Mouse (Mus musculus) forebrain, embryonic 10.5 days (tissue): Measurements from ENCODE around the gene Faim2. TPM values are rescaled to one million over a fixed set of nuclear protein-coding genes. Genes with fewer than 3 reads are reported as not detected.
A peak's percentile ranks its signal among the peaks of the same experiment; 100 is the strongest.

Experiments
- DNase-seq: peaks from one replicate; pipeline ENCODE4 v3.0.0-alpha.2; 2017; ENCODE audit warnings: low spot score; ENCODE audit errors: extremely low spot score
- H3K27ac ChIP-seq: fragments of 300-500 bp; sonication (generic); 2 replicates; pipeline ENCODE4 v1.5.1; 2016; ENCODE audit warnings: mild to moderate bottlenecking
- H3K27me3 ChIP-seq: fragments of 300-500 bp; sonication (generic); 2 replicates; pipeline ENCODE4 v1.6.1; 2016; ENCODE audit warnings: mild to moderate bottlenecking; ENCODE audit not compliant: poor library complexity, severe bottlenecking
- H3K36me3 ChIP-seq: fragments of 300-500 bp; sonication (generic); replicated peaks from 2 replicates; pipeline ENCODE4 v1.6.1; 2016; ENCODE audit warnings: mild to moderate bottlenecking, moderate library complexity
- H3K4me1 ChIP-seq: fragments of 300-500 bp; sonication (generic); 2 replicates; pipeline ENCODE4 v1.6.1; 2016
- H3K4me3 ChIP-seq: fragments of 300-500 bp; sonication (generic); 2 replicates; pipeline ENCODE4 v1.5.1; 2016; ENCODE audit warnings: mild to moderate bottlenecking, moderate library complexity
- H3K9me3 ChIP-seq: fragments of 300-500 bp; sonication (generic); 2 replicates; pipeline ENCODE4 v1.6.1; 2016; ENCODE audit warnings: mild to moderate bottlenecking, moderate library complexity
- WGBS: fragments of 180-500 bp; shearing (Covaris S2); methylation state at CpG from one replicate; pipeline ENCODE4 v1.1.7; 2016; 5-methylcytosine and 5-hydroxymethylcytosine counted together
- polyA plus RNA-seq: library from polyadenylated mRNA; unstranded; fragments of >200 nt; fragmentation: Nextera tagmentation; extraction: Ambion mirVana; gene quantifications from 2 replicates; pipeline ENCODE4 v1.2.1, GENCODE M21; 2016

Faim2 gene
- polyA plus RNA-seq, result 0.32 and 0.44 TPM in 2 replicates

DNA sequence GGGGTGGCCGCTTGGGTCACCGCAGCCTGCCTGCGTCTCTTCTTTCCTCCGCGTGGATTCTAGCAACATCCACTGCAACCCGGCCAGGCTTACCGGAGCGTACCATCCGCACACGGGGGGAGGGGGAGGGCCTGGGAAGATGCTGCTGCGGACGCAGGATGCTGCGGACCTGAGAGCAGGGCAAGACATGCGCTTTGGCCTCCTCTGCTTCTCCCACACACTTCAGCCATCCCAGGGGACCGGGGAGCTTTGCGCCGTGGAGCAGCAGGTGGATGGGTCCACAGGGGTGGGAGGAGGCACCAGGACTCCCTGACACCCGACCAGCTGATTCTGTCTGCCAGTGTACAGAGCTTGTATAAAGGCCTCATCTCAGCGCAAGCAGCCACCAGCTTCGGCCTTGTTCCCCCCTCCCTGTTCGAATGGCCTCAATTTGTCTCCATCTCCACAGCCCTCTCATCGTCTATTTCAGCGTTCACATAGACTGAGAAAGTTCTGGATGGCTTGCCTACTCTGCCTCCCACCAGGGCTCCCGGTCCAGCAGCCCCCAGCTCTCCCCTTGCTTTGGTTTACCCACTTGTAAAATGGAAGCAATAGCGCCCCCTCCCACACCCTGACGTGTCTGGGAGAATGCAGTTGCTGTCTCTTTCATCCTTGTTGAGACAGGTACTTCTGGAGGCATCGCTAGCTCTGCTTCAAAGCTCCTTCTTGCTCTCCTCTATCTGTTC, at the start of gene Faim2:
TSS of gene Faim2 (minus strand) at position 537 of the 725 bp plus-strand sequence.
- peak; percentile 38 for DNase-seq
- Histone ChIP-seq H3K4me3 (peak within 1 kb of the TSS; percentile 44), H3K27me3 (peaks cover 60% of the 10 kb centered on the region), H3K36me3 (no peaks in the 10 kb centered on the region), H3K27ac (peak within 1 kb of the TSS; percentile 68; the same call in 1 of the 2 replicates), H3K4me1 (peaks cover 19% of the 10 kb centered on the region), H3K9me3 (no peaks in the 10 kb centered on the region)
- 17% methylated on average over 26 of the region's 27 CpGs for WGBS

- no peak for DNase-seq
- H3K4me3 ChIP-seq, result no peak overlapping the region
- H3K4me1 ChIP-seq, result peaks cover 8% of the 10 kb centered on the region
- peaks cover 14% of the 10 kb centered on the region; the same call in 1 of the 2 replicates for H3K27me3 ChIP-seq
- no peaks in the 10 kb centered on the region for H3K9me3 ChIP-seq
- 89% methylated on average over 10 of the region's 10 CpGs for WGBS
- no peaks in the 10 kb centered on the region for H3K36me3 ChIP-seq
- H3K27ac ChIP-seq, result no peak overlapping the region
Observed at GRCm38 (mm10) chr15:99569123-99569522, 41.2 kb upstream of the Faim2 start.

GRCm38 (mm10) chr15:99568682-99569081, 40.7 kb upstream of the Faim2 start:
- Histone ChIP-seq H3K27me3 (peaks cover 18% of the 10 kb centered on the region; the same call in 1 of the 2 replicates), H3K9me3 (no peaks in the 10 kb centered on the region), H3K4me3 (no peak overlapping the region), H3K36me3 (no peaks in the 10 kb centered on the region), H3K4me1 (peaks cover 12% of the 10 kb centered on the region), H3K27ac (no peak overlapping the region)
- DNase-seq, result no peak
- WGBS, result 76% methylated on average over 6 of the region's 6 CpGs

DNA sequence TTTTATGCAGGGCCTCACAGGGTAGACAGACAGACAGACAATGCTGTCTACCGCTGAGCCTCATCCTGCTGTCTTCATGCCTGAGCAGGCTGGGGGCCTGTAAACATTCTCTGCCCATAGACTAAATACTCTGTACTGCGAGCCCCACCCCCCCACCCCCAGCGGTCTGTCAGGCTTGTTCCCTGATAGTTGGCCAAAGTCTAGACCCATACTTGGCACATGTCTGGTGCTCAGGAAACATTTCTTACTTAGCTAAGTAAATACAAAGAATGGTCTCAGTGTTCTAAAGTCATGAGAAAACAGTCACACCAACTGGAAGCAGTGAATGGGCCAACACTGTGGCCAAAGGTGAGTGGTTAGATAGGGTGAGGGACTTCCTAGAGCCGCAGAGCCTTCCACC, 39.4 kb upstream of the Faim2 start:
- Histone ChIP-seq H3K4me1 (peaks cover 12% of the 10 kb centered on the region), H3K9me3 (no peaks in the 10 kb centered on the region), H3K36me3 (no peaks in the 10 kb centered on the region), H3K27ac (no peak overlapping the region), H3K4me3 (no peak overlapping the region), H3K27me3 (peaks cover 31% of the 10 kb centered on the region; the same call in 1 of the 2 replicates)
- 89% methylated on average over 4 of the region's 4 CpGs for WGBS
- DNase-seq, result no peak

- Histone ChIP-seq H3K4me1 (peaks cover 34% of the 10 kb centered on the region), H3K36me3 (no peaks in the 10 kb centered on the region), H3K27ac (no peak overlapping the region), H3K27me3 (peaks cover 42% of the 10 kb centered on the region), H3K9me3 (no peaks in the 10 kb centered on the region), H3K4me3 (no peak overlapping the region)
- 68% methylated on average over 10 of the region's 10 CpGs for WGBS
- DNase-seq, result no peak
Observed at GRCm38 (mm10) chr15:99560246-99560645, 32.3 kb upstream of the Faim2 start.

- Histone ChIP-seq H3K27ac (no peak overlapping the region), H3K4me3 (no peak overlapping the region)
- 86% methylated on average over 1 of the region's 1 CpGs for WGBS
Observed at GRCm38 (mm10) chr15:99558947-99559346, 31.0 kb upstream of the Faim2 start.

DNA sequence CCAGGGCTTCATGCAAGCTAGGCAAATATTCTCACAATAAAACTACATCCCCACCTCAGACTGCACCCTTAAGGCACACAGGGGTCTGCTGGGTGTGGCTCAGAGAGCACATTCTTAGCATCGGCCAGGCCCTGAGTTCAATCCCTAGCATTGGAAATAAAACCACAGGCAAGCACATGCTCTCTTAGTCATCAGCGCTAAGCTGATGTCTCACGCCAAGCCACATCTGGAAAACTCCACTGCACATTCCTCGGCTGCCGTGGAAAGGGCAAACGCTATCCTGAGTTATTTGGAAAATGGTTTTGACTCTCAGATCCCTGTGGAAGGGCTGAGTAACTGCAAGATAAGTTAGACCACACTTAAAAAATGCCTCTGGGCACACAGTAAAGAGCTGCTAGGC, 25.8 kb upstream of the Faim2 start:
- Histone ChIP-seq H3K27ac (no peak overlapping the region), H3K4me1 (peaks cover 21% of the 10 kb centered on the region; the same call in 1 of the 2 replicates), H3K27me3 (no peaks in the 10 kb centered on the region; the same call in 1 of the 2 replicates), H3K9me3 (no peaks in the 10 kb centered on the region), H3K4me3 (no peak overlapping the region), H3K36me3 (no peaks in the 10 kb centered on the region)
- no peak for DNase-seq
- 84% methylated on average over 6 of the region's 6 CpGs for WGBS

More at GRCm38 (mm10) chr15:99558947-99559346, 31.0 kb upstream of the Faim2 start:
- H3K9me3 ChIP-seq, result no peaks in the 10 kb centered on the region
- no peak for DNase-seq
- no peaks in the 10 kb centered on the region for H3K36me3 ChIP-seq
- H3K27me3 ChIP-seq, result peaks cover 32% of the 10 kb centered on the region
- peaks cover 30% of the 10 kb centered on the region for H3K4me1 ChIP-seq

GRCm38 (mm10) chr15:99549901-99550300, 21.9 kb upstream of the Faim2 start:
- Histone ChIP-seq H3K36me3 (no peaks in the 10 kb centered on the region), H3K4me3 (no peak overlapping the region), H3K4me1 (peaks cover 21% of the 10 kb centered on the region), H3K9me3 (no peaks in the 10 kb centered on the region), H3K27ac (no peak overlapping the region), H3K27me3 (peaks cover 7% of the 10 kb centered on the region; the same call in 1 of the 2 replicates)
- 53% methylated on average over 2 of the region's 2 CpGs for WGBS
- no peak for DNase-seq

GRCm38 (mm10) chr15:99547732-99548131, 19.8 kb upstream of the Faim2 start:
- H3K9me3 ChIP-seq, result no peaks in the 10 kb centered on the region
- H3K4me3 ChIP-seq, result no peak overlapping the region
- peaks cover 17% of the 10 kb centered on the region for H3K4me1 ChIP-seq
- H3K36me3 ChIP-seq, result no peaks in the 10 kb centered on the region
- peaks cover 21% of the 10 kb centered on the region; the same call in 1 of the 2 replicates for H3K27me3 ChIP-seq
- DNase-seq, result no peak
- 87% methylated on average over 6 of the region's 6 CpGs for WGBS
- H3K27ac ChIP-seq, result no peak overlapping the region

DNA sequence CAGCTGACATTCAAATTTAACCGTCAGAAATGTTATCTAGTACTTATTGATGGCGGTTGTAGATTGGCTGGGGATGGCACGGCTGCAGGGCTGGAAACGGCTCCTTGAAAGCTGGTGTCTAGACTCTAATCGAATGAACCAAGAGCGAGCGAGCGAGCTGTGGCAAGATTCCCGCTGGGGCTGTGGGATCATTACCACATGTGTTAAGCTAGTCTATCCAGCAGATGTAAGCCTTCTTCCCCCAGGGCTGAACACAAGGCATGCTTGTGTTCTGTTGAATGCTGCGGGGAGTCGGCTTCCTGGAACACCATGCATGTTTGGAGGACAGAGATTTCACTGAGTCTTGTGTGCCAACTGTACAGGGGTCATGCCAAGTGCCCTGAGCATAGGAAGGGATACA, 18.6 kb upstream of the Faim2 start:
- WGBS, result 74% methylated on average over 11 of the region's 11 CpGs
- Histone ChIP-seq H3K36me3 (no peaks in the 10 kb centered on the region), H3K27ac (no peak overlapping the region), H3K27me3 (peaks cover 21% of the 10 kb centered on the region; the same call in 1 of the 2 replicates), H3K9me3 (no peaks in the 10 kb centered on the region), H3K4me1 (peaks cover 17% of the 10 kb centered on the region), H3K4me3 (no peak overlapping the region)
- peak; percentile 31 for DNase-seq

GRCm38 (mm10) chr15:99544047-99544446, 16.1 kb upstream of the Faim2 start:
- H3K4me1 ChIP-seq, result peaks cover 9% of the 10 kb centered on the region; the same call in 1 of the 2 replicates
- H3K4me3 ChIP-seq, result no peak overlapping the region
- no peaks in the 10 kb centered on the region for H3K9me3 ChIP-seq
- H3K27ac ChIP-seq, result no peak overlapping the region
- 85% methylated on average over 7 of the region's 7 CpGs for WGBS
- H3K27me3 ChIP-seq, result peaks cover 21% of the 10 kb centered on the region; the same call in 1 of the 2 replicates
- no peaks in the 10 kb centered on the region for H3K36me3 ChIP-seq
- no peak for DNase-seq

DNA sequence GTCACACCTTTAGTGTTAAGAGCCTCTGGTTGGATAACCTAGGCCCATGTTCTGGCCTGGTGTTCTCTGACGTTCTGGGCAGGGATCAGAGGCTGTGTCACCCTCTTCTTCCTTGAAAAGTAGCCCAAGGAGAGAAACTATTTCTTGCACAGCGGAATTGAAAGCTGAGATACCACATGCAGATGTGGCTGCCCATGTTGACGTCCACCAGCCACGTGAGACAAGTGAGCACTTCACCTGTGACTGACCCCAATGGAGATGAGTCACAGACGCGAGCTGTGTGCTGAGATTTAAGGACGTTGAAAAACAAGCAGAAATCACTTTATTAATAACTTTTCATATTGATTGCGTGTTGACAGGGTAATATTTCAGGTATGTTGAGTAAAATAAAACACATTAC, 11.9 kb upstream of the Faim2 start:
- H3K36me3 ChIP-seq, result no peaks in the 10 kb centered on the region
- 81% methylated on average over 8 of the region's 8 CpGs for WGBS
- no peak overlapping the region for H3K4me3 ChIP-seq
- no peak overlapping the region for H3K27ac ChIP-seq
- H3K9me3 ChIP-seq, result no peaks in the 10 kb centered on the region
- peaks cover 20% of the 10 kb centered on the region; the same call in 1 of the 2 replicates for H3K27me3 ChIP-seq
- H3K4me1 ChIP-seq, result peaks cover 10% of the 10 kb centered on the region; the same call in 1 of the 2 replicates
- DNase-seq, result no peak
